Mouse (Mus musculus): ENCODE measurements around the gene Slc35g3. TPM values are rescaled to one million over a fixed set of nuclear protein-coding genes. Genes with fewer than 3 reads are reported as not detected.

Slc35g3 gene
- polyA plus RNA-seq, 1 experiment from 2014 or later = not detected

DNA sequence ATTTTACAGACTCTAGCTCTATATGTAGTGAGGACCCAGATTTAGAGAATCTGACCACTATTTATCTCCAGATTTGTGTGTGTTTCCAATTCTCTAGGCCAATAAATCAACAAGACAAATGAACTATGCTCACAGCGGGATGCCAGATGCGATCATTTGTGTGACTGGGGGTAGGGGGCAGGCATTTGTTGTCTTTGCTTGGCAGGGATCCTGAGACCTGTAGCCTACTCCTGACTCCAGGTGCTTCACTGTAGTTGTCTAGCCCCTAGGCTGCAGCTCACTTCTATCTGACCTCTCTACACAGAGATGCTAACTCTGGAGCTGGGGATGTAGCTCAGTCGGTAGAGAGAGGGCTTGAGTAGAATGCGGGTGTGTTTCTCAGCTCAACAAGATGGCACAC, 20.1 kb upstream of the Slc35g3 start:
- Histone ChIP-seq H3K27me3 (peaks cover 19% of the 10 kb centered on the region; the same call in 1 of the 2 replicates), H3K4me1 (peaks cover 20% of the 10 kb centered on the region), H3K4me3 (no peak overlapping the region), H3K27ac (no peak overlapping the region), H3K36me3 (peaks cover 20% of the 10 kb centered on the region), H3K9me3 (no peaks in the 10 kb centered on the region), H3K9ac (no peak overlapping the region), H3K4me2 (no peak overlapping the region)
- WGBS = 38% methylated on average over 4 of the region's 4 CpGs
- no peak for ATAC-seq (ENCODE audit: insufficient number of reproducible peaks, insufficient read depth, low FRiP score, low TSS enrichment, low read depth)

DNA sequence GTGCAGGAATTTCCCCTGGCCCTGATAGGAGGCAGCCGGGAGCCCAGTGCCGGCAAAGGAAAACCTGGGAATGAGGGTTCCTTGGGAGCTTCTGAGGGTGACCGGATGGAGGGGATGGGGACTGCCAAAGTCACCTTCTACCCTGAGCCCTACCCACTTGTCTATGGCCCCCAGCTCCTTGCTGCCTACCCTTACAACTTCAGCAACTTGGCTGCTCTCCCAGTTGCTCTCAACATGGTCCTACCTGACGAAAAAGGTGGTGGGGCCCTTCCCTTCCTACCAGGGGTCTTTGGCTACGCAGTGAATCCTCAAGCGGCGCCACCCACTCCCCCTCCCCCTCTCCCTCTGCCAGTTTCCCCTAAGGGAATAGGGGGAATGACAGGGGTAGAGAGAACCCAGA, 17.2 kb upstream of the Slc35g3 start:
- 0 out of 2 replicates have a peak overlapping the region, but pooled peaks have one; percentile 7 for H3K4me3 ChIP-seq
- no peak overlapping the region for H3K9ac ChIP-seq
- H3K9me3 ChIP-seq = no peaks in the 10 kb centered on the region
- H3K36me3 ChIP-seq = peaks cover 37% of the 10 kb centered on the region
- H3K4me2 ChIP-seq = peak overlapping the region; percentile 9; the same call in 1 of the 2 replicates
- ATAC-seq (ENCODE audit: insufficient number of reproducible peaks, insufficient read depth, low FRiP score, low TSS enrichment, low read depth) = 0 out of 2 replicates have a peak, but pooled peaks have one; percentile 4
- peaks cover 20% of the 10 kb centered on the region for H3K4me1 ChIP-seq
- H3K27me3 ChIP-seq = peaks cover 23% of the 10 kb centered on the region; the same call in 1 of the 2 replicates
- H3K27ac ChIP-seq = no peak overlapping the region
- WGBS = 44% methylated on average over 7 of the region's 7 CpGs

DNA sequence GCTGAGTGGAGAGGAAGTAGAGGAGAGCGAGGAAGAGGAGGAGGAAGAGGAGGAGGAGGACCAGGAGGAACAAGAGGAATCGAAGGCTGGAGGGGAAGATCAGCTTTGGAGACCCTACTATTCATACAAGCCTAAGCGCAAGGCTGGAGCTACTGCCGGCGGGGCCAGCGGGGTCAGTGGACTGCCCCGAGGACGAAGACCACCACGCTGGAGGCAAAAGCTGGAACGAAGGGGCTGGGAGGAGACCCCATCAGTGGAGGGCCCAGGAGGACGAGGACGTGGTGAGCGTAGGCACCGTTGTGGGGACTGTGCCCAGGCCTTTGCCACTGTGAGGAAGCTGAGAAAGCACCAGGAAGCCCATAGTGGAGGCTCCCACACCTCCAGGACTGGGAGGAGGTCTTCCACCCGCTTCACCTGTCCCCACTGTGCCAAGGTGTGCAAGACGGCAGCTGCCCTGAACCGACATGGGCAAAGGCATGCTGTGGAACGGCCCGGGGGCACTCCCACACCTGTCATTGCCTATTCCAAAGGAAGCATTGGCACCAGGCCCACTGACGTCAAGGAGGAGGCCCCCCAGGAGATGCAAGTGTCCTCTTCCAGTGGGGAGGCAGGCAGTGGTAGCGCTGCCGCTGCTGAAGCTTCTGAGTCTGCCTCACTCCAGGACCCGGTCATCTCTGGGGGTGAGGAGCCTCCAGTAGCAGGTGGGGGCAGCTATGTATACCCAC, 16.7 kb upstream of the Slc35g3 start:
- H3K36me3 ChIP-seq = peaks cover 37% of the 10 kb centered on the region
- no peaks in the 10 kb centered on the region for H3K9me3 ChIP-seq
- H3K4me1 ChIP-seq = peaks cover 20% of the 10 kb centered on the region
- peak overlapping the region; percentile 9; the same call in 1 of the 2 replicates for H3K4me2 ChIP-seq
- H3K9ac ChIP-seq = no peak overlapping the region
- WGBS = 63% methylated on average over 23 of the region's 23 CpGs
- 0 out of 2 replicates have a peak, but pooled peaks have one; percentile 26 for ATAC-seq (ENCODE audit: insufficient number of reproducible peaks, insufficient read depth, low FRiP score, low TSS enrichment, low read depth)
- peaks cover 23% of the 10 kb centered on the region; the same call in 1 of the 2 replicates for H3K27me3 ChIP-seq
- H3K27ac ChIP-seq = no peak overlapping the region
- H3K4me3 ChIP-seq = 0 out of 2 replicates have a peak overlapping the region, but pooled peaks have one; percentile 7

DNA sequence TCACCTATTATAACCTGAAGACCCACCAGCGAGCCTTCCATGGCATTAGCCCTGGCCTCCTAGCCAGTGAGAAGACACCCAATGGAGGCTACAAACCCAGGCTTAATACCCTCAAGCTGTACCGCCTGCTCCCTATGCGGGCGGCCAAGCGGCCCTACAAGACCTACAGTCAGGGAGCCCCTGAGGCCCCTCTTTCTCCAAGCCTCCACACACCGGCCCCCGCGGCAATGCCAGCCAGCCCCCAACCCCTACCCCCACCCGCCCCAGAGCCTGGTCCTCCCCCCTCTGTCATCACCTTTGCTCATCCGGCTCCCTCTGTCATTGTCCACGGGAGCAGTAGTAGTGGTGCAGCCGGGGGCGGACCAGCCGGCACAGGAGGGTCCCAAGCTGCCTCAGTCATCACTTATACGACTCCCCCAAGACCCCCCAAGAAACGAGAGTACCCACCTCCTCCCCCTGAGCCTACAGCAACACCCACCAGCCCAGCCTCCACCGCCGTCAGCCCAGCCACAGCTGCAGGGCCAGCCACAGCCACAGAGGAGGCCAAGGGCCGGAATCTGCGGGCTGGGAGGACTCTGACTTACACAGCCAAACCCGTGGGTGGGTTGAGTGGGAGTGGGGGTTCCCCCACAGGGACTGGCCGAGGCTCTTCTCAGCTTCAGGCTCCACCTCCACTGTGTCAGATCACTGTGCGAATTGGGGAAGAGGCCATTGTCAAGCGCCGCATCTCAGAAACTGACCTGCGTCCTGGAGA, 15.9 kb upstream of the Slc35g3 start:
- Histone ChIP-seq H3K4me2 (0 out of 2 replicates have a peak overlapping the region, but pooled peaks have one; percentile 9), H3K9me3 (no peaks in the 10 kb centered on the region), H3K36me3 (peaks cover 42% of the 10 kb centered on the region), H3K27me3 (peaks cover 23% of the 10 kb centered on the region; the same call in 1 of the 2 replicates), H3K4me1 (peaks cover 20% of the 10 kb centered on the region), H3K4me3 (no peak overlapping the region), H3K27ac (no peak overlapping the region), H3K9ac (no peak overlapping the region)
- 0 out of 2 replicates have a peak, but pooled peaks have one; percentile 33 for ATAC-seq (ENCODE audit: insufficient number of reproducible peaks, insufficient read depth, low FRiP score, low TSS enrichment, low read depth)
- 67% methylated on average over 26 of the region's 26 CpGs for WGBS

DNA sequence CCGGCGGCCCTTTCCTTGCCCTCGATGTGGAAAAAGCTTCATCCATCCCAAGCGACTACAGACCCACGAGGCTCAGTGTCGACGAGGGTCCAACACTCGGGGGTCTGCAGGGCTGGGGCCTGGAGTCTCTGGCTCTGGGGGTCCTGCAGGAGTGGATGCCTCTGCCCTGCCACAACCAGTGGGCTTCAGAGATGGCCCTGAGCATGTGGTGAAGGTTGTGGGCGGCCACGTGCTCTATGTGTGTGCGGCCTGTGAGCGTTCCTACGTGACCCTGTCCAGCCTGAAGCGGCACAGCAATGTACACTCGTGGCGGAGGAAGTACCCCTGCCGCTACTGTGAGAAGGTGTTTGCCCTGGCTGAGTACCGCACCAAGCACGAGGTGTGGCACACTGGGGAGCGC, 14.7 kb upstream of the Slc35g3 start:
- H3K9me3 ChIP-seq = no peaks in the 10 kb centered on the region
- H3K27me3 ChIP-seq = peaks cover 16% of the 10 kb centered on the region; the same call in 1 of the 2 replicates
- H3K4me3 ChIP-seq = no peak overlapping the region
- WGBS = 85% methylated on average over 20 of the region's 20 CpGs
- peaks cover 20% of the 10 kb centered on the region for H3K4me1 ChIP-seq
- ATAC-seq (ENCODE audit: insufficient number of reproducible peaks, insufficient read depth, low FRiP score, low TSS enrichment, low read depth) = no peak
- no peak overlapping the region for H3K4me2 ChIP-seq
- no peak overlapping the region for H3K27ac ChIP-seq
- peaks cover 42% of the 10 kb centered on the region for H3K36me3 ChIP-seq
- 0 out of 2 replicates have a peak overlapping the region, but pooled peaks have one; percentile 3 for H3K9ac ChIP-seq

DNA sequence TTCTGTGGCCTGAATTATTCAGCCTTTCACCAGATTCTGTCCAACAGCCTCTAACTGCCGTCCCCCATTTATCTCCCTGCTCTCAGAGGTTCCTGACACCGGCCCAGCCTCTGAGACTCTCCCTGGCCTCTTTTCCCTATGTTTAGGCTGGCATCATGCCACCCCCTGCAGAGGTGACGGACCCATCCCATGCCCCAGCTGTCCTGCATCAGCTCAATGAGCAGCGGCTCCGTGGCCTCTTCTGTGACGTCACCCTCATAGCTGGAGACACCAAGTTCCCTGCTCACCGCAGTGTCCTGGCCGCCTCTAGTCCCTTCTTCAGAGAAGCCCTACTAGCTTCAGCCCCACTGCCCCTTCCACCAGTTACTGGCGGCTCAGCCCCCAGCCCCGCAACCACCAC, 13.9 kb upstream of the Slc35g3 start:
- Histone ChIP-seq H3K27me3 (peaks cover 16% of the 10 kb centered on the region; the same call in 1 of the 2 replicates), H3K36me3 (peaks cover 46% of the 10 kb centered on the region), H3K4me2 (no peak overlapping the region), H3K4me3 (no peak overlapping the region), H3K27ac (no peak overlapping the region), H3K4me1 (peaks cover 20% of the 10 kb centered on the region), H3K9ac (no peak overlapping the region), H3K9me3 (no peaks in the 10 kb centered on the region)
- no peak for ATAC-seq (ENCODE audit: insufficient number of reproducible peaks, insufficient read depth, low FRiP score, low TSS enrichment, low read depth)
- 76% methylated on average over 10 of the region's 10 CpGs for WGBS

DNA sequence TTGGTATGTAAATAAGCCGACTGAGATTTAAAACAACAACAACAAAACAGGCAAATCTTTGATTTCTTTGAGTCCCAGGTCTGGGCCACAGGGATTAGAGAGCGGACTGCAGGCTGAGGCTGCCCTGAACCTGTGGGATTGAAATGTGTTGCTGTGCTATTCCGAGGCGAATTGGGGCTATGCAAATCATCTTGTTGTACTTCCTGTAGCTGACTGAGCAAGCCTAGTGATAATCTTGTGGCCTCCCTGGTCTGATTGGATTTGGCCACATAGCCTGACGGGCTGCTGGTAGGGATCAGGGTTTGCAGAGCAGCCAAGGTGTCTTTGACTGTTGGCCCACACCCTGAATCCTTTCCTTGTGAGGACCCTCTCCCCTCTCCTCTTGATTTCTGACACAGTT, 13.2 kb upstream of the Slc35g3 start:
- Histone ChIP-seq H3K9me3 (no peaks in the 10 kb centered on the region), H3K27me3 (peaks cover 16% of the 10 kb centered on the region; the same call in 1 of the 2 replicates), H3K27ac (no peak overlapping the region), H3K4me2 (no peak overlapping the region), H3K4me1 (peaks cover 20% of the 10 kb centered on the region), H3K36me3 (peaks cover 48% of the 10 kb centered on the region), H3K9ac (no peak overlapping the region), H3K4me3 (no peak overlapping the region)
- 55% methylated on average over 5 of the region's 5 CpGs for WGBS
- ATAC-seq (ENCODE audit: insufficient number of reproducible peaks, insufficient read depth, low FRiP score, low TSS enrichment, low read depth) = no peak

DNA sequence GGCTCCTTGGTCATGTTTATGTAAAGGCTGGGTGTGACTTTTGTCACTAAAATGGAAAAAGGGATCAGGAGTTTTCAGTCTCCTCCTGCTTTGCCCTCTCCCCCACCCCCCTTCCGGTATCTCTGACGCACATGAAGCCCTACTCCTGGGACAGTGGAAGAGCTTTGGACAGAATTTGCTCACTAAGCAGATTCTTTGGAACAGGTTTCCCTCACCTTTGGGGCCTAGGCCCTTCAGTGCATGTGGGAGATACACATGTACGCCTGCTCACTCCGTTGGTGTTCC, 5.8 kb upstream of the Slc35g3 start:
- Histone ChIP-seq H3K36me3 (peaks cover 6% of the 10 kb centered on the region; the same call in 1 of the 2 replicates), H3K9me3 (no peaks in the 10 kb centered on the region), H3K4me3 (peak overlapping the region; percentile 78; the same call in 1 of the 2 replicates), H3K27ac (peak overlapping the region; percentile 94; the same call in 1 of the 2 replicates), H3K27me3 (no peaks in the 10 kb centered on the region), H3K4me2 (peak overlapping the region; percentile 74), H3K4me1 (peaks cover 33% of the 10 kb centered on the region), H3K9ac (peak overlapping the region; percentile 95)
- no peak for ATAC-seq (ENCODE audit: insufficient number of reproducible peaks, insufficient read depth, low FRiP score, low TSS enrichment, low read depth)
- WGBS = 52% methylated on average over 4 of the region's 4 CpGs

DNA sequence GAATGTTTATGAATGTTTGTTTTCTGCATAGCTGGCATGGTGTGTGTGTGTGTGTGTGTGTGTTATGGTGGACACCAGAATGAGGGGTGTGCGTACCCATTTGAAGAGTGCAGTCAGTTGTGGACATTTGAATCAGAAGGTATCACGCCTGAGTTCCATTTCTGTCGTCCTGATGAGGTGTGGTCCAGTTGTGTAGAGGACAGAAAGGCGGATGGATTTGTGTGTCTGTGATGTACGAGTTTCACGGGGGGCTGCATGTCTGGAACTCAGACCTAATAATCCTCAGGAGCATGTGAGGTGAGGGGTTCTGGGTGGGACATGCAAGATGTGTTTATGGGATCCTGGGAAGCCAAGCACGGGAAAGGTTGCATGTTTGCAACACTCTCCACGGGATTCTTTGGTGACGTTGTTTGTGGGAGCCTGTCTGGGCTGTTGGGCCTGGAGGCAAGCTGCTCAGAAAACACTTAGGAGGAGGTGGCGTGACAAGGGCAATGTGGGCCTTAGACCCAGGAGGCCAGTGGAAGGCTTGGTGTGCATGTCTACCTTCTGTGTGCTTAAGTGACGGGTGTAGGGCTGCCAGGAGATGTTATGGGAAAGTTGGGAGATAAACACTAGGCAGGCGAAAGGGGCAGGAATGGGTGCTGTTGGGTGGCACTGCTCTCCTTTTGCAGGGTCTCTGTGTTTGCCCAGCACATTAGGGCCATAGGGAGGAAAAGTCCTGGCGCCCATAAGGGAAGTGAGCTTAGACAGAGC, 5.3 kb upstream of the Slc35g3 start:
- Histone ChIP-seq H3K4me1 (peaks cover 33% of the 10 kb centered on the region), H3K9me3 (no peaks in the 10 kb centered on the region), H3K27me3 (no peaks in the 10 kb centered on the region), H3K4me2 (peak overlapping the region; percentile 74), H3K36me3 (peaks cover 6% of the 10 kb centered on the region; the same call in 1 of the 2 replicates), H3K4me3 (peak overlapping the region; percentile 78), H3K27ac (peak overlapping the region; percentile 94), H3K9ac (peak overlapping the region; percentile 95)
- ATAC-seq (ENCODE audit: insufficient number of reproducible peaks, insufficient read depth, low FRiP score, low TSS enrichment, low read depth) = no peak
- 55% methylated on average over 13 of the region's 13 CpGs for WGBS

DNA sequence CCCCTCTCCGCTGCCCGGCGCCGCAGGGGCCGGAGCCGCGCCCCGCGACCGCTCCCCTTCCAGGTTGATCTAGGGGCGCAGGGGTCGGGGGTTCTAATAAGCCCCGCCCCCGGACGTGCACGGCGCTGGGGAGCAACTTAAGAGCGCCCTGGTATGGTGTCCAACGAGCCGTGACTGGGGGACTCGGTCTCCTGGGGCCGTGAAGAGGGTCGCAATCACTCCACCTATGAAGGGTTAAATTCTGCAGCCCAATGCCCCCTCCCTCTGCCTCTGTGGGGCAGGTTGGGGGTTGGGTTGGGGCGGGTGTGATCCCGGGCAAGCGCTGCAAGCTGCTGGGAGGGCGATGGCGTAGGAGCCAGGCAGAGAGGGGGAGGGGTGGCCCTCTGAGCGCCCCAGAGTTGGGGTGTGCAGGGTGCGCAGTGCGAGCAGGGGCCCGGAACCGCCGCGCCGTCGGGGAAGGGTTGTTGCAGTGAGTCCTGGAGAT, 4.4 kb upstream of the Slc35g3 start:
- H3K4me1 ChIP-seq = peaks cover 33% of the 10 kb centered on the region
- H3K9me3 ChIP-seq = no peaks in the 10 kb centered on the region
- peak overlapping the region; percentile 74 for H3K4me2 ChIP-seq
- H3K9ac ChIP-seq = peak overlapping the region; percentile 95
- peaks cover 3% of the 10 kb centered on the region; the same call in 1 of the 2 replicates for H3K36me3 ChIP-seq
- WGBS = under 1% methylated on average over 37 of the region's 37 CpGs
- peak overlapping the region; percentile 78 for H3K4me3 ChIP-seq
- no peaks in the 10 kb centered on the region for H3K27me3 ChIP-seq
- H3K27ac ChIP-seq = peak overlapping the region; percentile 94
- ATAC-seq (ENCODE audit: insufficient number of reproducible peaks, insufficient read depth, low FRiP score, low TSS enrichment, low read depth) = peak; percentile 85
